Mouse (Mus musculus) heart, postnatal 10 days (tissue): ENCODE measurements around the gene Dcst1. TPM values are rescaled to one million over a fixed set of nuclear protein-coding genes. Genes with fewer than 3 reads are reported as not detected.
A peak's percentile ranks its signal among the peaks of the same experiment; 100 is the strongest.

ENCODE experiments used
- DNase-seq, 2 experiments: peaks; one replicate each; pipeline ENCODE4 v3.0.0; 2021
- intact Hi-C: fragments of 180-260 bp; cut with DNase I; formaldehyde crosslinking; loops from one replicate; pipeline ENCODE4 v1.15.1; 2025
- total RNA-seq, 2 experiments: library from RNA; stranded (reverse); gene quantifications; 2 replicates each; pipeline ENCODE4 v1.2.3; 2021

Gene Dcst1
- under 1 TPM; 0.43 to 0.57 TPM for total RNA-seq

GRCm38 (mm10) chr3:89365153-89365485, at the start of gene Dcst1:
Gene Dcst1 (minus strand): TSS chr3:89365253.
- DNase-seq, result no peak
- intact Hi-C loops, result no loop called here

DNA sequence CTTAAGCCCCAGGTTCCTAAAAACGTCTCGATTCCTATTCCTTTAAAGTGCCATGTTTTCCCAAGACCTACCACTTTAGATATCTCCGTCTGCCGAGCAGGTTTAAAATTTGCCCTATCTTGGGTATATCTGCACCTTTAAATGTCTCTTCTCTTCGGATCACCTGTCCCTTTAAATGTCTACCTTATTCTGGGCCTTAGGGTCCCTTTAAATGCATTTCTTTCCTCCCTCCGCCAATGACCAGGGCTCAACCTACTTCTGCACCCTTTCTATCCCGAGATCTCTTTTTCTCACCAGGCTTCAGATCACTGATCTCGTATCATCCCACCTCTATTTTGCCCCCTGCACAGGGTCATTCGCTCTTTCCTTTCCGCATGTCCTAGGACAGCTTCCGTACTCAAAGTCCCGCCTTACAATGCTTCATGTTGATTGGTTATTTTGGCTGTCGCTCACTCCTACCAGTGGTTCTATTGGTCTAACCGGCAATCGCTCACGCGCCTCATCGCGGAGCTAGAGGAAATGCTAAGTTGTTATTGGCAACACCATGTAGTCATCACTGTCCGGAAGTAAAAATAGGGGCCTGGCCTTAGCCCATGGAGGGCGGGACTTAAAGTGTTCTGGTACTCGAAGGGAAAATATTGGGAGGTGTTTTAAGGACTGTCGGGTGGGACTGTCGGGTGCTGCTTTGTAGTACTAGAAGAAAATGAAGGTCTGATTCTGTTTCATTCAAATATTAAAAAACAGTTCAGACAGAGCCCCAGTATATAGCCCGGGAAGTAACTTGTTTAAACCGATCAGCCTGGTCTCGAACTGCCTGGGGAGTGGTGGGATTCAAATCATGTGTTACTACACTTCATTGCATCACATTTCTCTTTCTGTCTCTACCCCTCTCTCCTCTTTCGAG, 46.7 kb upstream of the Dcst1 start, which contains the start of gene Flad1:
TSS of gene Flad1 (minus strand) at position 381 of the 904 bp plus-strand sequence.
- intact Hi-C loops, result loop anchor here (1.0 to 2.0 kb wide), 2 partner anchors 17 to 33 kb away; partner anchors contain the start of gene Zbtb7b
- peak; percentile 100 for DNase-seq

DNA sequence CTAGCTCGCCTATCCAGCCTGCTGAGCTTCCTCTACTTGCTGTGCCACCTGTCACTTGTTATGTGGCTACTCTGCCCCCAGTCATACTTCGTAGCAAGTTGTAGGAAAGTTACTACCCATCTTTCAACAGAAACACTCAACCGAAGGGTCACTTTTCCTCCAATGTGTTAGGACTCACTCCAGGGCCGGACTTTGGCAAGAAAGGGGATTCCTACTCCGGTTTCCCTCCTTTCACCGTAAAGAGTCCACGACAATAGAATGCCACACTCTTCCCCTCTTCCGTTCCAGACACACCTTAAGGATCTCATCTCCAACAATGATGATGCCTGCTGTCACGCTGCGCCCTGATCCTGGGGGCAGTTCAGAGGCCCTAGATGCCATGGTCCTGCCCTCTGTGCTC, 45.8 kb upstream of the Dcst1 start:
- DNase-seq, result no peak
- intact Hi-C loops, result loop anchor here (1.0 to 2.0 kb wide), 2 partner anchors 16 to 33 kb away; partner anchors contain the start of gene Zbtb7b

DNA sequence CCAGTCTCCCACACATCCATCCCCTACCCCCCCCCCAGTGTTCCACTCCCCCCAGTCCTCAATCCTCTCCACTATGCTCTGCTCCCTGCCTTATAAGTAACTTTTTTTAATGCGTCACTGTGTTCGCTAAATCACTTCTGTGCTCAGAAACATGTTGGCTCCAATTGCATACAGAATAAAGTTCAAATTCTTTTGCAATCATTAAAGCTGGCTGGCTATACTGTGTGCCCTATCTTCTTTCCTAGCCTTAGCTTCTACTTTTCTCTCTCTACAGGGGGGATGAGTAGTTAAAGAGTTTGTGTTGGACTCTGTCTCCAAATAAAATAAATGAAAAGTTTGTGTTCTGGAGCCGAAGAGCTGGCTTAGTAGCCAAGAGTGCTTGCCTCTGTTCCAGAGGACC, 44.6 kb upstream of the Dcst1 start:
- intact Hi-C loops, result loop anchor here (2.0 to 5.0 kb wide), 2 partner anchors 15 to 38 kb away; partner anchors contain the start of gene Zbtb7b
- DNase-seq, result no peak

DNA sequence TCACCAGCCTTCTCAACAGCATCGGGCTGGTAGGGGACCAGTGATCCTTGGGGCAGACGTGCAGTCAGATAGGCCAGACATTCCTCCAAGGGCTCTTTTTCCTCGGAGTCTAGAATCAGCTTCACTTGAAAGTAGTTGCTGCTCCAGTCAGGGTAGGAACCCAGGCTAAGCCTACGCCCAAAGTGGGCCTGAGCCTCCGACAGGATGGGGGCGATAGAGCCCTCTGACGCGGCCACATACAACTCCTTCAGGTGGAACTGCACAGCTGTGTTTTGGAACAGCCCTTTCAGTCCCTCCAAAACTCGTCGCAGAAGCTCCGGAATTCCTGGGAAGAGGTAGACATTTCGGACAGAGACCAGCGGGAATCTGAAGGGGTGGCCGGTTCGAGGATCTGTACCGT, 43.4 kb upstream of the Dcst1 start:
- no peak for DNase-seq
- intact Hi-C loops, result loop anchor here (5.0 kb wide), 1 partner anchor 39 kb away; no protein-coding TSS in a partner anchor

DNA sequence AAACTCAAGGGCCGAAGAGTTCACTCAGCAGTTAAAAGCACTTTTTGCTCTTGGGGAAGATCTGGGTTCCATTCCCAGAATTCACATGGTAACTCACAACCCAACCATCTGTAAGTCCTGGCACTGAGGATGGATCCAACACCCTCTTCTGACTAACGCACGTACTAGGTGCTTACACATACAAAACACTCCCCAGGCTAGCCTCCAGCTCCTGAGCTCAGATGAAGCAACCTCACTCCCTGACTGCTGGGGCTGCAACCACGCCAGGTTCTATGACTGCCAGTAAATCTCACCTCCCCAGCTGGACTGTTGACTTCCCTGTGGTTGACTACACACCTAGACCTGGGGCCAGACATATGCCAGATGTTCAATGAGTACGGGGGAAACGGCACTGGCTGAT, 41.8 kb upstream of the Dcst1 start:
- DNase-seq, result no peak
- intact Hi-C loops, result loop anchor here (5.0 kb wide), 1 partner anchor 40 kb away; no protein-coding TSS in a partner anchor

- no peak for DNase-seq
- intact Hi-C loops, result no loop called here
Observed at GRCm38 (mm10) chr3:89402693-89403092, 37.6 kb upstream of the Dcst1 start, which contains the start of gene Lenep. Gene Lenep (minus strand): TSS chr3:89402793.

DNA sequence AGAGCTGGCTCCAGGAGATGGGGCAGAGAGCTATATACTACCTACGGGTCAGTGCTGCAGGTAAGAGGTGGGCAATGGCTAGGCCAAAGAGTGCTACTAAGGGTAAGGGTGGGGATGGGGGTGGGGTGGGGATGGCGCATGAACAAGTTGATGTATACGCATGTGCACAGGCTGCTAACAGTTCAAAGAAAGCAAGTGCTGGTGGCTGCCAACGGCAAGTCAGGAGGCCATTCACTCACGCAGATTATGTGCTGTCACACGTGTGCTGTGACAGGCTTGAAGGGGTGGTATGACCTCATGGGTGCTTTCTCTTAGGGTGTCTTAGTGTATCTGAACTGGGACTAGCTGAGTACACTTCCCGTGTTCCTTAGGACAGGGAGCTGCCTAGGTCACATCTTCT, 36.3 kb upstream of the Dcst1 start:
- intact Hi-C loops, result no loop called here
- no peak for DNase-seq

DNA sequence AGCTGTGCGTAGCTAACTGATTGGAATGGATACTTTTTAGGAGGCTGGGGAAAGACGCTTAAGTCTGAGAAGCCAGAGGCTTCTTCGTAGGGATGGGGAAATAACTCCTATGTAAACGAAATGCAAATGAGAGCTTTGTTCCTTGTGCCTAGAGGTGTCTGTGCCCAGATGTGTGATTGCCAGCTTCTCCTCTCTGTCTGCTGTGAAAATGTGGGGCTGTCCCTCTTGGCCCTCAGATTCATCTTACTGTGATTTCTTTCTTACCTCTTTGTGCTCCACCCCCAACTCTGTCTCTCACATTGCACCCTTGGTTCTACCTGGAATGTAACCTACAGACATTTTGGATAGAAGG, 31.6 kb upstream of the Dcst1 start:
- DNase-seq, result no peak
- intact Hi-C loops, result loop anchor here (1.0 kb wide), 1 partner anchor 89 kb away; no protein-coding TSS in a partner anchor

DNA sequence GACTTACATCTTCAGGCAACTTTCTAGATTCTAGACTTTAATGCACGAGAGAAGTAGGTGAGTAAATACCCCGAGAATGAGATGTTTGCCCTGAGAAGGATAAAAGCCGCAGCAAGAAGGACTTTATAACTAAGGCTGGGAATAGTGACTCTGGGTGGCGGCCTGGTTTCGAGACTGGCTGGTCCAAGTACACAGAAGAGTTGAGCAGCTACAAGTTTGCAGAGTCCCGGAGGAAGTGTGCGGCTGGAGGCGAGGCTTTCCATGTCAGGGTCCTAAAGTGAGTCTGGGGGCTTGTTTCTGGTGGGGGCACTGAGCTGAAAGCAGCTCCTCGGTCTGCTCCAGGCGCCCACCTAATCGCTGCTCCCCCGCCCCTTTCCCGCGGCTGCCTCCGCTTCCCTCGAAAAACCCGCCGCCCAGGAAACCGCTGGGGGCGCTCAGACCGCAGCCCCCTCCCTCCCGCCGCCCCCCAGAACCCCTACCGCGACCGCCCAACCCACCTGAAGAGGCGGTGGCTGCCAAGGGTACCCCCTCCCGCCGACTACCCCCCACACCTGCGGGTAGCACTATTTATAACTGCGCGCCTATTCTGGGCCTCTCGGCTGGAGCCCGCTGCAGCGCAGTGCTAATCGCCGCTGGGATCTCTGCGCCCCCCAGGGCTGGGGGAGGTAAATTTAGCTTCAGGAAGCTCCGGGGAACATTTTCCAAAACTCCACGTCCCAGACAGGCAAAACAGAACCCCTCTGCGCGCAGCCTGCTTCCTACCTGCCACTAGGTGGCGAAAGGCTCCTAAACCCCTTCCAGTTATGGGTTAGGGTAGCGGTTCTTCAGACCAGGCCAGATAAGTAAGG, 31.0 kb upstream of the Dcst1 start:
- intact Hi-C loops, result loop anchor here (1.0 to 2.0 kb wide), 3 partner anchors 15 to 89 kb away; partner anchors contain the start of genes Cks1b, Flad1 and Shc1
- peak; percentile 82 to 83 for DNase-seq

GRCm38 (mm10) chr3:89395419-89395805, 30.4 kb upstream of the Dcst1 start:
- intact Hi-C loops, result loop anchor here (2.0 kb wide), 2 partner anchors 15 to 23 kb away; partner anchors contain the start of genes Cks1b, Flad1 and Shc1
- DNase-seq, result peak in 1 of 2 experiments; percentile 40

- intact Hi-C loops, result loop anchor here (2.0 kb wide), 2 partner anchors 16 to 24 kb away; partner anchors contain the start of genes Cks1b, Flad1 and Shc1
- peak; percentile 90 to 91 for DNase-seq
Observed at GRCm38 (mm10) chr3:89394894-89395256, 29.8 kb upstream of the Dcst1 start.

GRCm38 (mm10) chr3:89394006-89394893, 29.2 kb upstream of the Dcst1 start, which contains the start of gene Zbtb7b:
Gene Zbtb7b (minus strand): TSS chr3:89394776.
- intact Hi-C loops, result loop anchor here (2.0 kb wide), 2 partner anchors 17 to 25 kb away; partner anchors contain the start of genes Cks1b, Flad1 and Shc1

DNA sequence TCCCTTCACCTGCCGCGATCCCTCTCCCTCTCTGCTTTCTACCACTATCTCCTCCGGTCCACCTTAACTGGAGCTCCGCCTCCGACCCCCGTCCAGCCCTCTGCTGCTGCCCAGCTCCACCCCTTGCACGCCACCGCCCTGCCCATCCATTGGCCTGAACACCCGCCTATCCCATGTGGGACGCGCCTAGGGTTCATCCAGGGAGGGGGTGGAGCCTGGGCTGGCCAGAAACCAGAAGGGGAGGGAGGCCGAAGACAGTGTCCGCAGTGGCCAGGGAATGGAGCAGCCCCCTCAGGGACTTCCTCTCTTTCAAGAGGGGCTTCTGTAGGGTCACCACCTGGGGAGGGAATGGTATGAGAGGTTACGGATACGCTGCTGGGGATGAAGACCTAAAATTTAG, 28.6 kb upstream of the Dcst1 start:
- DNase-seq, result peak; percentile 99 to 100
- intact Hi-C loops, result loop anchor here (2.0 kb wide), 3 partner anchors 17 to 39 kb away; partner anchors contain the start of genes Cks1b, Flad1 and Shc1

More at GRCm38 (mm10) chr3:89394006-89394893, 29.2 kb upstream of the Dcst1 start, which contains the start of gene Zbtb7b:
- peak; percentile 82 to 85 for DNase-seq

DNA sequence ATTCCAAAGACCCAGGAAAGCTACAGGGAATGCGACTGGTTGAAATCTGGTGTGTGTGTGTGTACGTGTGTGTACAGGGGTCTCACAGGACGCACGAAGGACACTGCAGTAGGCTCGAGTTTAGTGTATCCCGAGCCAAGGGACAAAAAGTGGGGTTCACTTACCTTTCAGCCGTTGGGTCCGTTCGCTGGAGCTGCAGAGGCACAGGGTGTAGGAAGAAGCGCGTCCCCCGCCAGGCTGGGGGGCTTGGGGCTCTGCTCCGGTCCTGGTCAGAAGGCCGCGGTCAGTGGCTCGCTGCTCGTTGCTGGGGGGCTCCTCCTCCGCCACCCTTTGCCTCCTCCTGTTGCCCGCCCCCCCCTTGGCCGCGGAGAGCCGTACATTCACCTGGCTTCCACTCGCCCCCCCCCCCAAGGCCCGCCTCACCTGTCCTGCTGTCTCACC, 27.8 kb upstream of the Dcst1 start:
- DNase-seq, result peak; percentile 51 to 57
- intact Hi-C loops, result loop anchor here (2.0 kb wide), 1 partner anchor 38 kb away; no protein-coding TSS in a partner anchor

- intact Hi-C loops, result loop anchor here (2.0 kb wide), 1 partner anchor 37 kb away; no protein-coding TSS in a partner anchor
Observed at GRCm38 (mm10) chr3:89391663-89392511, 26.8 kb upstream of the Dcst1 start.

GRCm38 (mm10) chr3:89390699-89391662, 25.9 kb upstream of the Dcst1 start:
- intact Hi-C loops, result no loop called here
- DNase-seq, result peak; percentile 53 to 66

More at GRCm38 (mm10) chr3:89391663-89392511, 26.8 kb upstream of the Dcst1 start:
- peak; percentile 83 to 84 for DNase-seq
